Mouse (Mus musculus): ENCODE results near the gene Fam120c. TPM values are rescaled to one million over a fixed set of nuclear protein-coding genes. Genes with fewer than 3 reads are reported as not detected.
"Not testable (repeated sequence)": the region's sequence is repeated elsewhere in the genome, so short reads cannot be mapped to it uniquely, and the experiment has no call there.

Gene Fam120c
- 10 to 100 TPM; 19.2 to 20.9 TPM for total RNA-seq (2021)
- long read RNA-seq, experiment 1, partial matches to known transcripts: 1 of 6 reads
- long read RNA-seq, experiment 1, other reads (novel, unspliced or antisense): 5 of 6 reads
- long read RNA-seq, experiment 2, full-length matches to known transcripts: 3 of 7 reads
- long read RNA-seq, experiment 2, partial matches to known transcripts: 3 of 7 reads
- long read RNA-seq, experiment 2, other reads (novel, unspliced or antisense): 1 of 7 reads

GRCm38 (mm10) chrX:151343761-151344500 is at the start of gene Fam120c:
Fam120c (plus strand) TSS chrX:151344175.
- DNase-seq: peak; percentile 84

DNA sequence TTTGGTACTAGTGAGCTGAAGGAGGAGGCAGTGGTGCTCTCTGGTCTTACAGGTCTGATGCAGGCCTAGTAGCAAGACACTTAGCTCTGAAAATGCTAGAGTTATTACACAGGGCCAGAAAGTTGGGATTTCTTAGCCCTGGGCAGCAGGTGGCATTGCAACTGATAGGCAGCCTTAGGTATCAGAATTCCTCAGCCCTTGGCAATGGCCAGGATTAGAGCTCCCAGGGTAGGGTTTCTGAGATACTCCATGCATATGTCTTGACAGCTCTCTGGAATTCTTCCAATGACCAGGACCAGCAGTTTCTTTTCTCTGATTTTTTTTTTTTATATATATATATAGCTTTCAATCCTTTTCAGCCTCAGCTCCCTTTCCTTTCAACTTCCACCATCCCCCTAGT is 45.6 kb upstream of the Fam120c start:
- no peak for DNase-seq

GRCm38 (mm10) chrX:151313732-151314131 is 30.2 kb upstream of the Fam120c start:
- DNase-seq: no peak

DNA sequence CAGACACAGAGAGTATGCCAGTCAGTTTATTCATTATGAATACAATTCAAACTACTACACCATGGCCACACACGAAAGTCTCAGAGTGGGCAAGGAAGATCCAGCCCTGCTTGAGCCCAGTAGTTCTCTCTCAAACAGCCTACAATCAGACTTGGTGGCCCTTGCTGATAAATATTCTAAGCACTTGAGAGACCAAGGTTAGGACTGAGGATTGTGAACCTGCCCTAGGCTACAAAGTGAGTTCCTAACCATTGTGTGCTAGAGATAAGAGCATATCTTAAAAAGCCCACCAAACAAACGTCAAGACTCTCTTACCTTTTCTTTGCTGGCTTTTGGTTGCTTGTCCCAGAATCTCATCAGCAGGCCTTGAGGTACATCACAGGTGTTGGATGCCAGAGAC is 10.4 kb upstream of the Fam120c start:
- no peak for DNase-seq

DNA sequence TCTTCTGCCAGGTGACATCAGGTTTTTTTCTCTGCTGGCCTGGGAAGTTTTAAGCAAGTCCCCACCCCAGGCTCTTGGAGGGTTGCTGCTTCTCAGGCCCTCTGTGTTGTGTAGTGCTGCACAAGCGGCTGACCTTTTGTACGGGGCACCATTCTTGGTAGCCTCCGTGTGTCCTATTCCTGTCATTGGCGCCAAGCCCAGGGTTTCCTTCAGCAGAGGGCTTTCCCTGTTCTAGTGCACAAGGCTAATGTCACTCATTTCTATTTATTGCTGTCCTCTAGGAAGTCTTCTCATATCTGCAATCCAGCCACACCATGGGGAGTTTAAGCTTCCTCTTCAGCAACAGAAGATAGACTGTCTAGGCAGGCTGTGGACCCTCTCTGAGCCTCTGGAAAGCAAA is 6.2 kb upstream of the Fam120c start:
- DNase-seq: peak; percentile 57

- DNase-seq: peak; percentile 34
Observed at GRCm38 (mm10) chrX:151344501-151344984, 568 bp downstream of the Fam120c start.

DNA sequence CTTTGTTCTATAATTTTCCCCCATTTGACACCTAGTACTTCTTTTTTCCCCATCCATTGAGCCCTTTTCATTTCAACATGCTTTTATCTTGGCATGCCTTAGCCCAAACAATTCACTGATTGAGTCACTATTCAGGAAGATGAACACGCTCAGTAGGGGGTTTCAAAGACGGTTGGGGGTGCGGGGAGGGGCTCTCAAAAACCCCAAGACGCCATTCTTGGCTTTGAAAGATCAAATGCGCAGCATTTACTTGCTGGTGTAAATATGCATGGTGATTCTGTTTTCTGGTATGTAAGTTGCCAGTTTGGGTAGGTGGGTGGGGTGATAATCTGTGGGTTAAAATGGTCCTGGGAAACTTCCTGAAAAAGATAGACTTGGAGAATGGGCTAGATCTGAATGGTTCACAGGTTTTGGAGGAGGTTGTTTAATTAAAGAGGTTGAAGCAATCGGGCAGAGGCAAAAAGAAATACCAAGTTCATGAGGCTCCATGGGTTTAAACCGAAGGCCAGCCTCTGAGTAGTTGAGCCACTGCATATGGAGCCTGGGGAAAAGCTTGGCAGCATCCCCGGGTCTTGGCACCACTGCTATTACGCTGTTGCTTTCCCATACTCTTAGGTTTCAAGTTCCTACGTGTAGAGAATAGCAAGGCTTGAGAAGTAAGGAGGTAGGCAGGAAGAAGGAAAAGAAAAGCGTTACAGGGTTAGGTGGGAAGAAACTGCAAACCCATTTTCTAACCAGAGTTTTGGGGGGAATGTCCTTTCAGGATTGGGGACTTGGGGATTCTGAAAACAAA is 1.6 kb downstream of the Fam120c start:
- peak; percentile 6 for DNase-seq

DNA sequence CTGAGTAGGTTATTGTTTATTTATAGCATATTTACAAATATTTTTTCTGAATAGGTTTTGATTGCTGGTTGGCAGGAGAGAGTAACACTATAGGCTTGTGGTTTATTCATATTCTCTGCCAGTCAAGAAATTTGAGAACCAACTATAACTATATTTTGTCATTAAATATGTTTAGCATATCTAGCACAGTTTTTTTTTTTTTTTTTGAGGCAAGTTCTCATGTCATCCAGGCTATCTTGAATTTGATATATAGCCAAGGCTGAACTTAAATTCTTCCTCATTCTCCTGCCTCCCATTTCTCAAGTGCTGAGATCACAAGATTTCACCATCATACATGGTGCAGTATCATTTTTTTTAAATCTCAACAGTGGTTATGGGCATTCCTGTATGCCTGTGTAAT is 3.3 kb downstream of the Fam120c start:
- no peak for DNase-seq

GRCm38 (mm10) chrX:151349322-151349721 is 5.3 kb downstream of the Fam120c start:
- no peak for DNase-seq

DNA sequence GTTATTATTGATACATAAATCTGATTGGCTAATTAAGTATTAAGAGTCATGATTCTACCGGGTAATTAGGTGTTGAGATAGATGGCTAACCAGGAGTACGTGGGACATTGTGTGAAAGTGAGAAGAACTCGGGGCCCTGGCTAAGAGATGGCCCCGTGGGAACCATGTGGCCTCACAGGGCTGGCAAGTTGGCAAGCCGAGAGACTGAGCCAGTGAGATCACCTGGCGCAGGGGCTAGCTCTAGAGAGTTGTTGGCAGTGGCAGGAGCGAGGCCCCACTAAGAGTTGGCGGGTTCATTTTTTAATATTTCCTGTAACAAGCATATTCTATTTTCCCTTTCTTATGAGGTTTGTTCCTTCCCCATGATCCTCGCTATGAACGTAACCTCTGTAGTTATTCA is 74.8 kb downstream of the Fam120c start:
- no peak for DNase-seq

DNA sequence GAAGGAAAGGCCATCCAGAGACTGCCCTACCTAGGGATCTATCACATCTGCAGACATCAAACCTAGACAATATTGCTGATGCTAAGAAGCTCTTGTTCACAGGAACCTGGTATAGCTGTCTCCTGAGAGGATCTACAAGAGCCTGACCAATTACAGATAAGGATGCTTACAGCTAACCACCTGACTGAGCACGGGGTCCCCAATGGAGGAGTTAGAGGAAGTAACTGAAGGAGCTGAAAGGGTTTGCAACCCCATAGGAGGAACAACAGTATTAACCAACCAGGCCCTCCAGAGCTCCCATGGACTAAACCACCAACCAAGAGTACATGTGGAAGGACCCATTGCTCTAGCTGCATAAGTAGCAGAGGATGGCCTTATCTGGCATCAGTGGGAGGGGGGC is 76.8 kb downstream of the Fam120c start:
- no peak for DNase-seq

GRCm38 (mm10) chrX:151443637-151444036 is 99.7 kb downstream of the Fam120c start:
- DNase-seq: no peak

DNA sequence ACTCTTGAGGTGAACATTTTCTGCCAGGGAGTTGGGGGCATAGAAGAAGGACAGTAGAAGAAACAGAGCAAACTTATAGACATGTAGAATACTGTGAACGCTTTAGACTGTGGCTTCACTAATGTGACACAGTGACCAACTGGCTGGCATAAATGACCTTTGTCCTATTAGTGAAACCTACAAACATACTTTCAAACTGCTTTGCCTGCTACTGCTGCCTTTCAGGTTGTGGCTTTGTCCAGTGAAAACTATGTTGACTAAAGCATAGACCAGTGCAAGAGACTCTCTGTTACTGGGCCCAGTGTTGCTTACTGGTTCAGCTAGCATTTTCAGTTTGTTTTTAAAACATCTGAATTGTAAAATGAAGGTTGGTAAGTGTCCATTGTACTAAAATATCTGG is 100.2 kb downstream of the Fam120c start:
- DNase-seq: no peak

DNA sequence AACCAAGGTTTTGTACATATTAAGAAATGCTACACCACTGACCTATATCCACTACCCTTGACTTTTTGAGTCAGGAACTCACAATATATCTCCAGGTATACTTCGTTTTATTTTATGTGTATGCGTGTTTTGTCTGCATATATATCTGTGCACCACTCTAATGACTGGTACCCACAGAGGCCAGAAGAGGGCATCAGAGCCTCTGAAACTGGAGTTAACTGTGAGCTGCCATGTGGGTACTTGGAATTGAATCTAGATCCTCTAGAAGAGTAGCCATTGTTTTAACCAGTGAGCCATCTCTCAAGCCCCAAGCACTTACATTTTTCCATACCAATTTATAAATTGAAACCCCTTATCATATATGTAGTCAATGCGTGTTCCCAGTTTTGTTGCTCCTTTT is 144.2 kb downstream of the Fam120c start:
- DNase-seq: no peak

GRCm38 (mm10) chrX:151493269-151493668 is 149.3 kb downstream of the Fam120c start:
- DNase-seq: not testable (repeated sequence)

GRCm38 (mm10) chrX:151496596-151496995 is 152.6 kb downstream of the Fam120c start:
- no peak for DNase-seq

DNA sequence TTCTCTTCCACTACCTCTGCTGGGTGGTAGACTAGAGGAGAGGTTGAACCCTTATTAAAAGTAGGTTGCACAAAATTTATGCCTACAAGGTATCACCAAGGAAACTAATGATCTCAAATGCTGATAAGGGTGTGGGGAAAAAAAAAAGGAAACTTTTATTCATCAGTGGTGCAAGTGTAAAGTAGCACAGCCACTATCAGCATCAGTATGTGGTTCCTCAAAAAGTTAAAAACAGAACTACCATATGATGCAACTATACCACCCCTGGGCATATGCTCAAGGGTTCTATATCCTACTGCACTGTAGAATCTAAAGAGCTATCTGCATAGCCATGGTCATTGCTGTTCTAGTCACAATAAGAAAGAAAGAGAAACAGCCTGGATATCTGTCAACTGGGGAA is 164.6 kb downstream of the Fam120c start:
- no peak for DNase-seq

GRCm38 (mm10) chrX:151509906-151510305 is 165.9 kb downstream of the Fam120c start:
- DNase-seq: no peak

DNA sequence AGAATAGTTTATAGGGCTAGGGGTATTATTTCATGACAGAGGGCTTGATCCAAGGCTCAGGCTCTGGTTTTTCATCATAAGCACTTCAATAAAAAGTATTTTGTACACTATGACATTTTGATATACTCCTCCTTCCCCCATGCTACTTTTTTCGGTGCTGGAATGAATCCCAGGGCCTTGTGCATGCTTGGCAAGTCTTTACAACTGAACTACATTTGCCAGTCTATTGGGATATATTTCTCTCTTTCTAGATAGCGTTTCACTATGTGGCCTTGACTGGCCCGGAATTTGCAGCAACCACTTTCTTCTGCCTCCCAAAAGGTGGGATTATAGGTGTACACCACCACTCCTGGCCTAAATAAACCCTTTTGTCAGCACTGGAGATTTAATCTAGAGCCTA is 169.1 kb downstream of the Fam120c start:
- DNase-seq: no peak

GRCm38 (mm10) chrX:151513694-151514093 is 169.7 kb downstream of the Fam120c start:
- no peak for DNase-seq

- no peak for DNase-seq
Observed at GRCm38 (mm10) chrX:151518181-151518580, 174.2 kb downstream of the Fam120c start.

DNA sequence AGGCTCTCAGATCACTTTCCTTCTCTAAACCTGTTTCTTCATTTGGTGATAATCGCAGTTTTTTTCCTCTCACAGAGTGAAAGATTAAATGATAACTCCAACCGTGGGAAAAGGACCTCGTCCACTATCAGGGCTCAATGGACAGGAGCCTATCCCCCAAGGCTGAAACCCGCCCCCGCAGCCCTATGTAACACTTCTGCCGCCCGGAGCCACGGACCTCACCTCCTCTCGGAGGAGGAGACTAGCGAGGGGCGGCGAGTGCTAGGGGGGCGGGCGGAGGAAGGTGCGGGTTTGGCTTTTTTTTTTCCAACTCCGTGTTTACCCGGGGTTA is 176.1 kb downstream of the Fam120c start:
- DNase-seq: no peak

Data from gastrocnemius, postnatal 10 days (tissue).